Mouse (Mus musculus) fat pad, adult 2 months (tissue): ENCODE data around the gene Cdiptos.

Source experiments
- DNase-seq: peaks from one replicate; pipeline ENCODE4 v3.0.0-alpha.2; 2011; ENCODE audit warnings: low read depth, low spot score; ENCODE audit errors: extremely low read depth

Cdiptos gene

GRCm38 (mm10) chr7:127014993-127015392 is 39.1 kb upstream of the Cdiptos start:
- no peak for DNase-seq

- no peak for DNase-seq
Measured at GRCm38 (mm10) chr7:127014320-127014719, 38.4 kb upstream of the Cdiptos start, which contains the start of gene Mvp. Gene Mvp (minus strand): TSS chr7:127014621.

- DNase-seq = no peak
Measured at GRCm38 (mm10) chr7:127013385-127013784, 37.5 kb upstream of the Cdiptos start.

GRCm38 (mm10) chr7:127012845-127013244 is 36.9 kb upstream of the Cdiptos start:
- DNase-seq = no peak

- no peak for DNase-seq
Measured at GRCm38 (mm10) chr7:127012374-127012773, 36.5 kb upstream of the Cdiptos start.

GRCm38 (mm10) chr7:127011717-127012116 is 35.8 kb upstream of the Cdiptos start:
- no peak for DNase-seq

GRCm38 (mm10) chr7:127011051-127011450 is 35.2 kb upstream of the Cdiptos start:
- no peak for DNase-seq

GRCm38 (mm10) chr7:127009307-127010085 is 33.6 kb upstream of the Cdiptos start:
- no peak for DNase-seq

- DNase-seq = no peak
Measured at GRCm38 (mm10) chr7:127008239-127009019, 32.5 kb upstream of the Cdiptos start.

- no peak for DNase-seq
Measured at GRCm38 (mm10) chr7:127007313-127008024, 31.6 kb upstream of the Cdiptos start.

GRCm38 (mm10) chr7:127004122-127004875 is 28.4 kb upstream of the Cdiptos start:
- no peak for DNase-seq

- DNase-seq = no peak
Measured at GRCm38 (mm10) chr7:127003620-127004019, 27.7 kb upstream of the Cdiptos start.

GRCm38 (mm10) chr7:126999568-126999967 is 23.7 kb upstream of the Cdiptos start:
- DNase-seq = no peak

- no peak for DNase-seq
Measured at GRCm38 (mm10) chr7:126996449-126996848, 20.6 kb upstream of the Cdiptos start.

- no peak for DNase-seq
Measured at GRCm38 (mm10) chr7:126988816-126989215, 12.9 kb upstream of the Cdiptos start.

- DNase-seq = no peak
Measured at GRCm38 (mm10) chr7:126986319-126986718, 10.4 kb upstream of the Cdiptos start.

- DNase-seq = no peak
Measured at GRCm38 (mm10) chr7:126984667-126985444, 9.0 kb upstream of the Cdiptos start.

GRCm38 (mm10) chr7:126983113-126983512 is 7.2 kb upstream of the Cdiptos start:
- DNase-seq = peak; percentile 67

- DNase-seq = no peak
Measured at GRCm38 (mm10) chr7:126982054-126982453, 6.2 kb upstream of the Cdiptos start.

GRCm38 (mm10) chr7:126981601-126982000 is 5.7 kb upstream of the Cdiptos start:
- DNase-seq = no peak
